Mouse (Mus musculus) liver, embryonic 14.5 days (tissue): ENCODE results near the gene Syne3.

Source experiments
- CTCF ChIP-seq: IDR thresholded peaks from 2 replicates; pipeline ENCODE4 v1.5.1; 2016; ENCODE audit warnings: antibody characterized with exemption, low read depth, control low read depth
- EP300 ChIP-seq: IDR thresholded peaks from 2 replicates; pipeline ENCODE4 v1.6.1; 2016; ENCODE audit warnings: antibody characterized with exemption, low read depth

- no peak for TF ChIP-seq CTCF
- no peak for TF ChIP-seq EP300
Observed at GRCm38 (mm10) chr12:104957165-104957564, 52.4 kb downstream of the Syne3 start.
